Mouse (Mus musculus): ENCODE results near the gene B230104I21Rik.

B230104I21Rik gene

DNA sequence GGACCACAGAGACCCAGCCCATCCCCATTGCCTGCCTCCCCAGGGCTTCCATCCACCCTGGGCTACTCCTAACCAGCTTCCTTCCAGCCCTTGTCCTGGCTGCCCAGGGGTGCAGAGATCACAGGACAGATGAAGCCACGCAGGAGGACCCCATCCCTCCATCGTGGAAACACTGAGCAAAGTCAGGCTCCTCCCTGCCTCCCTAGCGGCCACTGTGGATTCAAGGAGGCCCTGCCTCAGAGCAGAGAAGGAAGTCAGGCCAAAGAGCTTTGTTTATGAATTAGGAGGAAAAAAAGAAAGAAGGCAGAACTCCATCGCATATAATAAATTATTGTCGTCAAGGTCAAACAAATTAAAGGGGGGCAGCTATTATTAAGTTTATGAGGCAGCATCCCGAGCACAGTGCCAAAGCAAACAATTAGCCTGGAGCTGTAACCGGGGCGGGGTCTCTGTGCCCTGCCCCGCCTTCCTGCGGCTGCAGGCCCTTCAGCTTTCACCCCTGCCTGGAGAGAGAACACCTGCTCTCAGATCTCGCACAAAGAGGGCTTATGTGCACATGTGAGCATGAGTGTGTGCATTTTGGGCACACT, 12.4 kb downstream of the B230104I21Rik start:
- no peak for DNase-seq (ENCODE audit: low spot score)

DNA sequence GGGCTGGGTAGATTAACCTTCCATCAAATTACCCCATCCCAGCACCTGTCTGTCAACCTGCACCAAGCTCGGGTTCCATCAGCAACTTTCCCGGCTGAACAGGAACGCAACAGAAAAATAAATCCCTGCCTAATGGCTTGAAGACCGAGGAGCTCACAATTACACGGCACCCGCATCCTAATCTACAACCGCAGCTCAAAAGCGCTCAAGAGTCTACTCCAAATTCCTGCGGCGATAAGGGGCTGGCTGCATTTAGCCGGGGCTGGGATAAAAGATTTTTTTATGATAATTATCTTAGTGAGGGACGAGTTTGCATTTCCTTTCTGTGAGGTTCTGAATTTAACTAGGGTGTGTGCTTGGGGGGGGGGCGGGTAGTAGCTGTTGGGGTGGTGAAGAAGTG, 16.3 kb downstream of the B230104I21Rik start:
- DNase-seq (ENCODE audit: low spot score), result no peak

DNA sequence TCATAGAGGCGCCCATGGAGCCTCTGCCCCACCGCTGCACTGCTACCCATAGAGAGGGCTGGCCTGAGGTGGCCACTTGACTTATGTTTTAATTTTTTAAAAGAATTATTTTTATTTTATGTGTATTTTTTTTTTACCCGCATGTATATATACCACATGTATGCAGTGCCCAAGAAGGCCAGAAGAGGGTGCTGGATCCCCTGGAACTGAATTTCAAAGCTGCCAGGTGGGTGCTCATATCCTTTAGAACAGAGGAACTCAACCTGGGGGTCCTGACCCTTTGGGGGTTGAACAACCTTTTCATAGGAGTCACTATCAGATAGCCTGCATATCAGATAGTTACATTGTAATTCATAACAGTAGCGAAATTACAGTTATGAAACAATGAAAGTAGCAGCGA, 19.5 kb downstream of the B230104I21Rik start:
- no peak for DNase-seq (ENCODE audit: low spot score)

DNA sequence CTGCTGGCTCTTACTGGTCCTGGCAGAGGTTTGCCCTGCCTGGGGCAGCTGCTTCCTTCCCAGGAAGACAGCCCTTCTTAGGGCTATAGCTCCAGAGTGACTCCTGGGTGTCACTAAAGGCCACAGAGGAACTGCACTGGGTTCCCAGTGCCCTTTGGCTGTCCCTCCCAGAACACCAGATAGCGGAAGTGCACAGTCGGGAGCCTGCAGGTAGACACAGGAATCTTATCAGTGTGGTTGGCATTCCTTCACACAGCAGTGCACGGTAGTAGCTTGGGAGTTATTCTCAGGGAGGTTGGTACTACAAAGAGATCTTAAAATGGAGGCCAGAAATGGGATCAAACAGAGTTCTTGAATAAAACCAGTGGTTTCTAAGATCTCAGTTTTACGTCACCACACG, 22.4 kb downstream of the B230104I21Rik start:
- DNase-seq (ENCODE audit: low spot score), result no peak

DNA sequence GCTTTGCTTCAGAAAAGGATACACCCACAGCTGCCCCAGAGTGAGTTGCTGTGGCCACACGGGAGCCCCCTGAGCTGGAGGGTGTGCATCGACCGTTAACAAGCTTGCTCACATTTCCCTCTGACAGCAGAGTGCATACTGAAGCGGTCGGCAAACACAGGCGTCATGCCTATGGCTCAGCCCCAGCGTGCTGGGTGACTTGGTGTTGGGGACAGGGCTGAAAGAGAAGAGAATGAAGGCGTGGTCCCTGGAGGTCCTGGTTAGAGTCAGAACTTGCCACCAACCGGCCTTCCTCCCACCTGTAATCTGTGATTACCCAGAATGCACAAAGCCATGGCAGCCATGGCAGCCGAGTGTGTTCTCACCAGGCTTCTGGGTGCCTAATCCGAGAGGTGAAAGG, 22.9 kb downstream of the B230104I21Rik start:
- DNase-seq (ENCODE audit: low spot score), result no peak

DNA sequence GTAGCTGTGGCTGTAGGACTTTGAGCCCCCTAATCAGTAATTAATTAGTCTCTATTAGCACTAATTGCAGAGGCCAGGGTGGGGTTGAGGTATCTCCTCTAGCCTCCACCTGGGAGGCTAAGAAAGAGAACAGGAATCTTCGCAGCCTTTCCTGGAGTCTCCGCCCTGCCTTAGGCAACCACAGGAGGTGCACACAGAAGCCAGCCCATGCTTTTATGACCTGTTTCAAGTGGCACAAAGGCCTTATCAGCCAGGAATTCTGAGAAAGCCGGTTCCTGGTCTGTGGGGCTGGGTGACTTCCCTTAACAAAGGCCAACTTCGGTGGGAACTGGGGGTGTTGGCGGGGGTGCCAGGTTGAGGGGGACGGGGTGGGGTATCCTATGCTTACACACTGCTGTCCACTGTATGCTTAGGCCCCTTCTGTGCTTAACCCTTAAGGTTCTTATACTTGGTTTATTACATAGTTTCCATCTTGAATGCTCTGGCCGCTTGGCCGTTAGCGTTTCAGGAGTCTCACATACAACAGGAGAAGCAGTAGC, 23.9 kb downstream of the B230104I21Rik start:
- DNase-seq (ENCODE audit: low spot score), result no peak

DNA sequence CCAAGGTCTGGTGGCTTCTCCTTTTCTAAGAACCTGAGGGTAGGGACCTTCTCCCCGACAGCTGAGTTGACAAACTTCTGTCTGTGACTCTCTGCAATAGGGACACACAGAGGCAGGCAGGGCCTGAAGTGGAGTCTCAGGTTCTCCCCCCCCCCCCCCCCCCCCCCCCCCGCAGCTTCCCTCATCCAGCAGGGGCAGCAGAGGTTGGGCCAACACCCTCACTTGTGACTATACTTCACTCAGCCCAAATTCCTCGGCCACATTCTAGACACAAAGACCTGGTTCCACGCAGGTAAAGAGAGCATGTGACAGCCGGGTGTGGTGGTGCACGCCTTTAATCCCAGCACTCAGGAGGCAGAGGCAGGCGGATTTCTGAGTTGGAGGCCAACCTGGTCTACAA, 24.5 kb downstream of the B230104I21Rik start:
- DNase-seq (ENCODE audit: low spot score), result no peak

DNA sequence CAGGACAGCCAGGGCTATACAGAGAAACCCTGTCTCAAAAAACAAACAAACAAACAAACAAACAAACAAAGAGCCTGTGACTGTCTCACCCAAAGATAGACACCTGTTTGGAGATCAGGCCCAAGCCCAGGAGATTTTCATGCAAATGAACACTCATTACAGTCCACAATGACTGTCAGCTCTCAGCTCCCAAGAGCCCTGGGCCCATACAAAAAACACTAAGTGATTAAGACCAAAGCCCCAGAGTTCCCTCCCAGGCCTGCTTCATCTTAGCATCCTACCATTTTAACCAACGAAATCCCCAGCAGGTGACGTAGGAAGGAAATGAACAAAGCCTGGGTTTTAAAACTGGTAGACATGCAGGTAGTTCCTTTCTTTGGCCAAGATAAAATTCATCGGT, 24.9 kb downstream of the B230104I21Rik start:
- no peak for DNase-seq (ENCODE audit: low spot score)

DNA sequence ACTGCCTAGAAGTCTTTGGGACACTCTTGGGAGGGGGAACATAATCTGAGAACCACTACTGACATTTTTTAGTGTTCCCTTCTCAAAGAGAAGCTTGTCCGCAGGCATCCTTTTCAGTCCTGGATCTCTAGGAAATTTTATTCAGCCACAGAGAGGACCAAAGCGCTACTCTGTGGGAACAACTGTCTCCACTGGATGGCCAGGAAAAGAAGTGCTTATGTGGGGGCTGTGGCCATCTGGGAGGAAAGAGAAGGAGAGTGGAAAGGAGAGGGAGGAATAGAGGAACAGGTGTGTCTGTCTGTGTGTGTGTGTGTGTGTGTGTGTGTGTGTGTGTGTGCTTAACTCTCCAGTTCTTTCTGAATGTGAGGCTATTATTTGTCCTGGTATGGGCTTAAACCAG, 28.8 kb downstream of the B230104I21Rik start:
- DNase-seq (ENCODE audit: low spot score), result no peak

DNA sequence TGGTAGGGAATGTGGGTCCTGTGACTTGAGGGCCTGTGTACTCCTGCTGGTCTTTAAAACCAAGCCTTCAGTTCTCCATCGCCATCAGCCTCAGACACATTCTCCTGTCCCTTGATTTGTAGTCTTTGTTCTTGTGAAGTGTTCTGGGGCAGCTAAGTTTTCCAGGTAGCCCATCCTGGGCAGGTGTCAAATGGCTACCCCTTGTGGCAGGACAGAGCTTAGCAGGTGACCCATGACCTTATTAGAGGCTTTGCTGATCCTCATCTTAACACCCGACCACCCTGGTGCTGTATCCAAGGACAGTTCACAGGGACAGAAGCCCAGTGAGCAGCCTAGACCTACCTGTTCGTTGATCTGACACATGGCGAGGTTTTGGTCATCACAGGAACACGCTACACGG, 30.9 kb downstream of the B230104I21Rik start:
- no peak for DNase-seq (ENCODE audit: low spot score)

DNA sequence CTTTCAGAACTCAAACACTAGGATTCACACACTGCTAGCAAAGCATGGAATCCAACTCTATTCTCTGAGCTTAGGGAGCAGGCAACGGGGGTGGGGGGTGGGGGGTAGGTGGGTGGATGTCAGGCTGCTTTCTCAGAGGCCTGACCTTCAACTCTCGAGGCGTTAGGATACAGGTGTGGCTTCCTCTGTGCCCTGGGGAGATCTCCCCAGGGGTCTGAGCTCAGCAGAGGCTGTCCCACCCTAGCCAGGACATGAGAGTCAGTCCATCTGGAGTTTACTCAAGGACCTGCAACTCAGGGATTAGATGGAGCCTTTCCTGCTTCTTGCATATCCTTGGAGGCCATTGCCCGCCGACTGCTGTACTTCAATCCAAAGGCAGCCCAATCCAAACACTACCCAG, 33.2 kb downstream of the B230104I21Rik start:
- no peak for DNase-seq (ENCODE audit: low spot score)

DNA sequence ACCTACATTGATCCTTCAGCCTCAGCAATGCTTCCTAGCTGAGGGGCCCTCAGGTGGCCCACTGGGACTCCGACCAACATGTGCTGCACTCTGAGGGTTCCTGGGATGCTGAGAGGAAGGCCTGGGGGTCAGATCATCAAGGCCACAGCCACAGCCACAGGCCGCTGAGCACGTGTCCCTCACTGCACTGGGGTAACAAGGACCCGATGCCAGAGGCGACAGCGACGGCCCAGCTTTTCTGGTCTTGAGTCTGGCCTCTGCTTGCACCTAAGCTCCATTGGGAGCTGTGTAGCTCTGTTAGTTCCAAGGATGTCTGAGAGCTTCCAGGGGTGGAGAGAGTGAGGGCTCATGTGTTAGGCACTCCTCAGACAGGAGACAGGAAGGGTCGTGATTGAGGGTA, 34.9 kb downstream of the B230104I21Rik start:
- DNase-seq (ENCODE audit: low spot score), result no peak

DNA sequence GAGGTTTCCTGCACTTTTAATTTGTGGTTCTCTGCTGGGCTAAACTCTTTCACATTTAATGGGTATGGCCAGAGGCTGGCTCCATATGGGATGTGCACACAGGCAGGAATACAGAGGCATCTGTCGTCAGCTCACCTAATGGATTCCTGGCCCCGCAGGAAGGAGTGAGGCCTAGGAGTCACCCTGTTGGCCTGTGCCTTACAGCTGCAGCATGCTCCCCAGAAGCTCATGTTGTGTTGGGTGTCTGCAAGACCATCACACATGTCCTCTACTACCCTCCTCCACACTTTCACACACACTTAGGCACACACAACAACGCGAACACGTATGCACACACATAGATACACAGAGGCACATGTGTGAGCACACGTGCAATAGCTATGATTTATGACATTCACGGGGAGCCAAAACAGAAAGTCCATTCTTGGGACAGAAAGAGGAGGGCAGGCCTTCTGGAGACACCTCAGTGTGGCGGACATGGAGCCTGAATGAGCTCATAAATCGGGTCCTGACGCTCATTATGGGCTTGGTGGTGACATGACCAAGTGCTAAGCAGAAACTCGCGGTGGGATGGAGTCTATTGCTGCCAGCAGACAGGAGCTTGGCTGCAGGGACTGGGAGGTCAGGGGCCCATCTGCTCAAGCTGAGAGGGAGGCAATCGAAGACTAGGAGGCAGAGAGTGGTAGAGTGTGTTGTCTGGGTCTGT, 35.8 kb downstream of the B230104I21Rik start:
- DNase-seq (ENCODE audit: low spot score), result no peak

DNA sequence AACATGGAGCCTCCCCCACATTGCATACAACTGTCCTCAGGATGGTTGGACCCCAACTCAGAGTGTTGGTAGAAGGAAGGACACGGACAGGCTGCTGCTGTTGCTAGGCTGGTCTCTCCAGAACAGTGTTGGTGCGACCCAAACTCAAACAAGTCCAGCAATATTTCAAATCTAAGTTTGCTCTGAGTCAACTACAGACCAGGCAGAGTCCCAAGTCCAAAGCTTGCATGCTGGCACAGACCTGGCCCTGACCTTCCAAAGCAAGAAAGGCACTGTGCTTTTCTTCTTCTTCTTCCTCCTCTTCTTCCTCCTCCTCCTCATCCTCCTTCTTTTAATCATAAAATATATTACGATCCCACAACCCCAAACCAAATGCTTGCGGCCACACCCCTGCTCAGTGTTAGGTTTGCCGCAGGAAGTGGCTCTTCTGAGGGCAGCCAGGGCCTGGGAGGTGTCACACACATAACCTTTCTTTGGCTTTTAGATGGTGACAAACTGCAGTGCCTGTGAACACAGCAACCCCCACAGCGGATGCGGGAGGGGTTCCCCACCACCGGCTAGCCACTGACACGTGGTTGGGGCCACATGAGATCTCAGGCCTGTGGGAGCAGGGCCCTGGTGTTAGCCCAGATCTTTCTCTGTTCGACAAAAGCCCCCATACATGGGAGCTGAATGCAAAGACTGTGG, 40.2 kb downstream of the B230104I21Rik start:
- DNase-seq (ENCODE audit: low spot score), result no peak

DNA sequence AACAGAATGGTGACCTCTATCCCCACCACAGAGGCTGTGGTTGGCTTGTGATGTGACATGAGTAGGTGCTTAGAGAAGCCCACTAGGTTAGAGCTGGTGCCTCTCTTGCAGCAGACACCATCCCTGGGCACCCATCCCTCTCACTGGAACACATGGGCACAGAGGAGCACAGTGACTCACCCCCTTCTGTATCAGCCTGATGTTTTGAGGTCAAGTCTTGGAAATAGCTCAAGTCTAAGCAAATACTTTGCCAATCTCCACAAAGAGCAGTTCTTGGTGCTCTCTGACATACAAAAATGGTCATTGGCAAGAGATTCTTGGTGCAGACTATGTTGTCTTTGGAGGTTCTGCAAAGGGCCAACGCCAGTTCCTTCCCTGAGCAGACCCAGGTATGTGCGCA, 42.9 kb downstream of the B230104I21Rik start:
- no peak for DNase-seq (ENCODE audit: low spot score)

DNA sequence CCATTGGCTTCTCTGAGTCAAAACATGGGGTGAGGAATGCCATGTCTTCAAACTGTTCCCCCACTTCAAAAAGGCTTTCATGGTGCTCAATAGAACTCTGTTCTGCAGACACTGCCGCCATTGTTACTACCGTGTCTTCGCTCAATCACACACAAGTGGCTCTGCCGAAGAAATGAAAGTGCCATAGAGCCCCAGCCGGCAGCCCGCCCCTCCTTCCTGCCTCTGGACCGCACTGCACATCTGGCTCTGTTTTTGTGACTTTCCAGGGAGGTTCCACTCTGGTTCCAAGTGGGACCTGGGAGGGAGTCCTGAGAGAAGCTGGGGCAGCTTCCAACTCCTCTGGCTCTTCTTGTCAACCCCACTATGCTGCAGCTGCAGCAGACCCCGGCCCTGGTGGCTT, 49.3 kb downstream of the B230104I21Rik start:
- no peak for DNase-seq (ENCODE audit: low spot score)

DNA sequence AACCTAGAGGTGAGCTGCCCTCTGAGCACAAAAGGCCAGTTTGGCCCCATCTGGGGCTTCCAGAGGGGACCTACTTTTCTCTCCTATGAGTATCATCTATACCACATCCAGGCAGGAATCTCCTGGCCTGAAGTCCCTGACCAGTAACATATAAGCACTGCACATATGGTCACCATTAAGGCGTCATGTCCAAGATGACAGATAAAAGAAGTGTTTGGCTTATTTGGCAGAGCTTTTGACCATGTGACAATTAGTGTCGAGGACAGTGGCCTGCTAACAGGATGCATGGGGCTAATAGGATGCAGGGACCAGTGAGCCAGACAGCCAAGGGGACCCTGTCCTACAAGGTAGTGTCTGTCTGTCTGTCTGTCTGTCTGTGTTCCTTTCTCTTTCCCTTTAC, 50.0 kb downstream of the B230104I21Rik start:
- no peak for DNase-seq (ENCODE audit: low spot score)

DNA sequence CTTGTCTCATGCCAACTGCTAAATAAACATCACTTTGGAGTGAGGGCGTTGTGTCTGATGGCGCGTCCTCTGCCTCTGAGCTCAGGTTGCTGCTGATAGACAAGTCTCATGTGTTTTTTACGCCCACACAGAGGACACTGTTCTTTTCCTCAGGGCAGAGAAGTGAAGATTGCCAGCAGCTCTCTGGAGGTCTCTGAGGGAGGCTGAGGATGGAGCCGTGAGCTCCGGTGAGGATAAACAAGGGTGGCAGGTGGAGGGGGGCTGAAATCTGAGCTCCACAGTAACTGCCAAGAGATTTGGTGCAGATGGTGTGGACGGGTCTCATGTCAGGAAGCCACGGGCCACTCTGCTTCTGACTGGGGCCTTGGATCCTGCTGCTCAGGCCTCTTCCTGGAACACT, 50.9 kb downstream of the B230104I21Rik start:
- no peak for DNase-seq (ENCODE audit: low spot score)

DNA sequence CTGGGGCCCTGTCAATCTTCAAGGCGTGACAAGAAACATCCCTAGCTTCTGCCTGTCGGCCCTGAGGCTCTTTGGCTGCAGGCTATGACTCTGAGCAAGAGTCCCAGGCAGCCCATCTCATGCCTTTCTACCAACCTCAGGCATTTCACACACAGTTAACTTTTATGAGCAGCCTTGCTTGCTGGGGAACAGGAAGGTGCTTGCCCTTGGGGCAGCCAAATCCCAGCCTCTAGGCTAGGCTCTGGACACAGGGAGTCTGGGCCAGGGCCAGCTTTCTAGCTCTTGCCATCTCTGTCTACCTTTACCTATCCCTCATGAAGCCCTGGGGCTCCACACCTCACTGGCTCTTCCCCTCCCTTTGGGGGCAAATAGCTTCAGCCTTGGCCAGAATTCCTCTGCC, 53.7 kb downstream of the B230104I21Rik start:
- DNase-seq (ENCODE audit: low spot score), result no peak

DNA sequence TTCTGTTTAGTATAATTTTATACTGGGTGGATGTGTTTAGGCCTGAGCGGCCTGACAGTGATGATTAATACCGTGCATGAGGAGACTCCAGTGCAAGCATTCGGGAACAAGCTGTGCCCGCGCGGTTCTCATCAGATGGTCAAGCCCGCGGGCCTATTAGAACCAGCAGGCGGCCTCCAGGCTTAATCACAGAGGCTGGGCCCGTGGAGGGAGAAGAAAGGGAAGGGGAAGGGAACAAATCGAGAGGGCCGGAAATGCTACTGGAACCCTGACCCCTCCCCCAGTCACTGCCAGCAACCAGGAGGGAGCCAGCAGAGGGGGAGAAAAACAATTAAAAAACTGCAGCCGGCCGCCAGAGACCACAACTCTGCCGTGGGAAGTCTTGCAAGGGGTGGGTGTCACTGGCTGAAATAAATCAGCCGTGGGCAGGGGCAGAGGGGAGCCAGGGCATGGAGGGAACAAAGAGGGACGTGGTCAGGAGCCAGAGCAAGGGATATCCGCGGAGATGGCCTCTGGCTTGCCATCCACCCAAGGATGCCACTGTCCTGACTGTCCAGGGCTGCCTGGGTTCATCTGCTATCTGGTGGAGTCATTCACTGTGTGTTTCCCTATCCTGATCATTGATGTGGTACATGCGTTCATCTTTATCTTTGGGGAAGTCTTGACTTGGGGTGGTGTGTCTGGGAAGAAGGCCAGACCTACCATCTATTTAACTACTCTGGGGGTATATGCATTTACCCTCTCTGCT, 54.6 kb downstream of the B230104I21Rik start:
- no peak for DNase-seq (ENCODE audit: low spot score)

DNA sequence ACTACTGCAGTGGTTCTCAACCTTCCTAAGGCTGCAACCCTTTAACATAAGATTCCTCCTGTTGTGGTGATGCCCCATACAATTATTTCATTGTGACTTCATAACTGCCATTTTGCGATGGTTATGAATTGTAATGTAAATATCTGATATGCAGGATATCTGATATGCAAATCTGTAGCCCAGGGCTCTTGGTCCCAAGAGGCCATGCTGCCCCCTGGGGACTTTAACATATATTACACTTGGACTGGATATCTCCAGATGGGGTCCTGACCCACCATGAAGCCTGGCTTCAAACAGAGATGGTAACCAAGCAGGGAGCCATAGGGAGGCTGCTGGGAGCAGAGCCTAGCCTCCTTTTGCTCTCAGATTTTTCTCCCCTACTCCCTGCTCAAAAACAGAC, 56.7 kb downstream of the B230104I21Rik start:
- DNase-seq (ENCODE audit: low spot score), result no peak
